Mouse (Mus musculus) midbrain, embryonic 10.5 days (tissue): ENCODE results near the gene Rptor. TPM values are rescaled to one million over a fixed set of nuclear protein-coding genes. Genes with fewer than 3 reads are reported as not detected.
"Not testable (repeated sequence)": the region's sequence is repeated elsewhere in the genome, so short reads cannot be mapped to it uniquely, and the experiment has no call there.

Source experiments
- DNase-seq: peaks from one replicate; pipeline ENCODE4 v3.0.0-alpha.2; 2017; ENCODE audit warnings: low spot score
- H3K27ac ChIP-seq: fragments of 300-500 bp; sonication (generic); replicated peaks from 2 replicates; pipeline ENCODE4 v1.5.1; 2016; ENCODE audit warnings: mild to moderate bottlenecking
- H3K27me3 ChIP-seq: fragments of 300-500 bp; sonication (generic); 2 replicates; pipeline ENCODE4 v1.6.1; 2016; ENCODE audit warnings: low read depth, mild to moderate bottlenecking; ENCODE audit not compliant: poor library complexity, severe bottlenecking
- H3K36me3 ChIP-seq: fragments of 300-500 bp; sonication (generic); 2 replicates; pipeline ENCODE4 v1.6.1; 2016; ENCODE audit warnings: mild to moderate bottlenecking, moderate library complexity
- H3K4me1 ChIP-seq: fragments of 300-500 bp; sonication (generic); 2 replicates; pipeline ENCODE4 v1.6.1; 2016
- H3K4me3 ChIP-seq: fragments of 300-500 bp; sonication (generic); 2 replicates; pipeline ENCODE4 v1.5.1; 2016; ENCODE audit warnings: mild to moderate bottlenecking, moderate library complexity
- H3K9me3 ChIP-seq: fragments of 300-500 bp; sonication (generic); replicated peaks from 2 replicates; pipeline ENCODE4 v1.6.1; 2016; ENCODE audit warnings: mild to moderate bottlenecking
- WGBS: fragments of 180-500 bp; shearing (Covaris S2); methylation state at CpG from one replicate; pipeline ENCODE4 v1.1.7; 2016; 5-methylcytosine and 5-hydroxymethylcytosine counted together
- polyA plus RNA-seq: library from polyadenylated mRNA; unstranded; fragments of >200 nt; fragmentation: Nextera tagmentation; extraction: Ambion mirVana; gene quantifications from 2 replicates; pipeline ENCODE4 v1.2.1, GENCODE M21; 2016

The Rptor gene
- polyA plus RNA-seq, 1 experiment from 2014 or later: 11.0 TPM

- no peak overlapping the region for H3K27ac ChIP-seq
- H3K4me3 ChIP-seq: no peak overlapping the region
- H3K36me3 ChIP-seq: no peaks in the 10 kb centered on the region
- no peaks in the 10 kb centered on the region for H3K9me3 ChIP-seq
- no peak for DNase-seq
- 77% methylated on average over 9 of the region's 9 CpGs for WGBS
- no peaks in the 10 kb centered on the region for H3K27me3 ChIP-seq
- H3K4me1 ChIP-seq: peaks cover 62% of the 10 kb centered on the region
These were observed 37.8 kb downstream of the Rptor start for GRCm38 (mm10) chr11:119640491-119640890.

GRCm38 (mm10) chr11:119641831-119642381, 39.2 kb downstream of the Rptor start:
- 91% methylated on average over 9 of the region's 9 CpGs for WGBS
- no peaks in the 10 kb centered on the region for H3K9me3 ChIP-seq
- H3K27me3 ChIP-seq: no peaks in the 10 kb centered on the region
- no peak for DNase-seq
- H3K4me3 ChIP-seq: no peak overlapping the region
- H3K36me3 ChIP-seq: no peaks in the 10 kb centered on the region
- H3K27ac ChIP-seq: no peak overlapping the region
- peaks cover 76% of the 10 kb centered on the region for H3K4me1 ChIP-seq

GRCm38 (mm10) chr11:119643347-119643746, 40.6 kb downstream of the Rptor start:
- H3K9me3 ChIP-seq: no peaks in the 10 kb centered on the region
- peaks cover 74% of the 10 kb centered on the region for H3K4me1 ChIP-seq
- DNase-seq: no peak
- H3K4me3 ChIP-seq: no peak overlapping the region
- 86% methylated on average over 7 of the region's 7 CpGs for WGBS
- no peaks in the 10 kb centered on the region for H3K27me3 ChIP-seq
- no peaks in the 10 kb centered on the region for H3K36me3 ChIP-seq
- peak overlapping the region; percentile 81 for H3K27ac ChIP-seq

- peak overlapping the region; percentile 81 for H3K27ac ChIP-seq
- no peaks in the 10 kb centered on the region for H3K27me3 ChIP-seq
- no peaks in the 10 kb centered on the region for H3K36me3 ChIP-seq
- H3K4me3 ChIP-seq: no peak overlapping the region
- WGBS: 86% methylated on average over 7 of the region's 7 CpGs
- no peaks in the 10 kb centered on the region for H3K9me3 ChIP-seq
- no peak for DNase-seq
- H3K4me1 ChIP-seq: peaks cover 77% of the 10 kb centered on the region
These were observed 41.4 kb downstream of the Rptor start for GRCm38 (mm10) chr11:119644140-119644539.

- Histone ChIP-seq H3K4me1 (peaks cover 81% of the 10 kb centered on the region), H3K27me3 (no peaks in the 10 kb centered on the region), H3K27ac (peak overlapping the region; percentile 81), H3K9me3 (no peaks in the 10 kb centered on the region), H3K36me3 (no peaks in the 10 kb centered on the region), H3K4me3 (peak overlapping the region; percentile 28; the same call in 1 of the 2 replicates)
- peak; percentile 58 for DNase-seq
- 44% methylated on average over 14 of the region's 14 CpGs for WGBS
These were observed 42.1 kb downstream of the Rptor start for GRCm38 (mm10) chr11:119644612-119645379.

- no peaks in the 10 kb centered on the region for H3K27me3 ChIP-seq
- H3K4me1 ChIP-seq: peaks cover 53% of the 10 kb centered on the region
- H3K4me3 ChIP-seq: no peak overlapping the region
- 0 out of 2 replicates have a peak, but pooled peaks cover 2% of the 10 kb centered on the region for H3K36me3 ChIP-seq
- no peaks in the 10 kb centered on the region for H3K9me3 ChIP-seq
- peak overlapping the region; percentile 14 for H3K27ac ChIP-seq
- DNase-seq: no peak
These were observed 47.8 kb downstream of the Rptor start for GRCm38 (mm10) chr11:119650456-119650855.

GRCm38 (mm10) chr11:119653336-119653735, 50.6 kb downstream of the Rptor start:
- Histone ChIP-seq H3K4me3 (no peak overlapping the region), H3K9me3 (no peaks in the 10 kb centered on the region), H3K27me3 (no peaks in the 10 kb centered on the region), H3K4me1 (peaks cover 34% of the 10 kb centered on the region), H3K36me3 (peaks cover 6% of the 10 kb centered on the region), H3K27ac (no peak overlapping the region)
- WGBS: 89% methylated on average over 9 of the region's 9 CpGs
- no peak for DNase-seq

GRCm38 (mm10) chr11:119657534-119657933, 54.8 kb downstream of the Rptor start:
- DNase-seq: no peak
- Histone ChIP-seq H3K4me3 (no peak overlapping the region), H3K9me3 (no peaks in the 10 kb centered on the region), H3K36me3 (peaks cover 15% of the 10 kb centered on the region), H3K4me1 (no peaks in the 10 kb centered on the region), H3K27me3 (no peaks in the 10 kb centered on the region), H3K27ac (no peak overlapping the region)
- WGBS: 94% methylated on average over 6 of the region's 6 CpGs

GRCm38 (mm10) chr11:119659296-119659695, 56.6 kb downstream of the Rptor start:
- H3K36me3 ChIP-seq: peaks cover 15% of the 10 kb centered on the region
- 90% methylated on average over 3 of the region's 3 CpGs for WGBS

GRCm38 (mm10) chr11:119661479-119661878, 58.8 kb downstream of the Rptor start:
- not testable (repeated sequence) for H3K4me3 ChIP-seq, H3K9me3 ChIP-seq, DNase-seq, H3K27me3 ChIP-seq, H3K27ac ChIP-seq
- Histone ChIP-seq H3K36me3 (peaks cover 15% of the 10 kb centered on the region), H3K4me1 (peaks cover 12% of the 10 kb centered on the region)
- WGBS: 47% methylated on average over 4 of the region's 4 CpGs

More at GRCm38 (mm10) chr11:119659296-119659695, 56.6 kb downstream of the Rptor start:
- H3K27me3 ChIP-seq: no peaks in the 10 kb centered on the region
- H3K9me3 ChIP-seq: no peaks in the 10 kb centered on the region
- H3K27ac ChIP-seq: no peak overlapping the region
- no peak overlapping the region for H3K4me3 ChIP-seq
- DNase-seq: no peak
- H3K4me1 ChIP-seq: no peaks in the 10 kb centered on the region; the same call in 1 of the 2 replicates

- Histone ChIP-seq H3K9me3 (no peaks in the 10 kb centered on the region), H3K27ac (no peak overlapping the region), H3K36me3 (peaks cover 9% of the 10 kb centered on the region; the same call in 1 of the 2 replicates), H3K4me3 (no peak overlapping the region), H3K4me1 (peaks cover 25% of the 10 kb centered on the region), H3K27me3 (no peaks in the 10 kb centered on the region)
- DNase-seq: no peak
- WGBS: 95% methylated on average over 2 of the region's 2 CpGs
These were observed 61.2 kb downstream of the Rptor start for GRCm38 (mm10) chr11:119663876-119664275.

GRCm38 (mm10) chr11:119664678-119665307, 62.1 kb downstream of the Rptor start:
- H3K4me3 ChIP-seq: no peak overlapping the region
- H3K36me3 ChIP-seq: peaks cover 4% of the 10 kb centered on the region; the same call in 1 of the 2 replicates
- H3K9me3 ChIP-seq: no peaks in the 10 kb centered on the region
- WGBS: 85% methylated on average over 10 of the region's 10 CpGs
- no peak for DNase-seq
- peaks cover 25% of the 10 kb centered on the region for H3K4me1 ChIP-seq
- no peaks in the 10 kb centered on the region for H3K27me3 ChIP-seq
- H3K27ac ChIP-seq: no peak overlapping the region

GRCm38 (mm10) chr11:119665308-119665702, 62.6 kb downstream of the Rptor start:
- H3K27me3 ChIP-seq: no peaks in the 10 kb centered on the region
- 93% methylated on average over 5 of the region's 5 CpGs for WGBS
- H3K4me1 ChIP-seq: peaks cover 25% of the 10 kb centered on the region
- H3K4me3 ChIP-seq: no peak overlapping the region
- no peak for DNase-seq
- H3K9me3 ChIP-seq: no peaks in the 10 kb centered on the region
- no peak overlapping the region for H3K27ac ChIP-seq
- H3K36me3 ChIP-seq: no peaks in the 10 kb centered on the region
